Mouse (Mus musculus): Measurements from ENCODE around the gene Gpr162.

DNA sequence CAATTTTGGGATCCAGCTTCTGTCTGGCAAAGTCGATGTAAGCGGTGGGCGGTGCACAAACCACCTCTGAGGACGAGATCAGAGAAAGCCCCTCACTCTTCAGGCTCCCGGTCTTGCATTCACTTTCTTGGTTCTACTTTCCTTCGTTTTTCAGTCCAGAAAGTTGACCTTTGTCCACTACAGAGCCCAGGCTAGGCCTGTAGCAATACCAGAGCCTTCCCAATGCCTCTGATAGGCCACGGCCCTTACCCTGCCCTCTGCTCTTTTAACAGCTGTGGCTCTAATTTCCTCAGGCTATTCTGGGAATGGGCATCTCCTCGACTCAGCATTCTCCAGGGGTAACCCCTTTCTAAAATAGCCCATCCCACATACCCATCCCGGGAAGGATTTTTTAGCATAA, 50.9 kb downstream of the Gpr162 start:
- TF ChIP-seq CTCF (IDR thresholded peaks at IDR 0.05; ENCODE audit: control insufficient read depth, insufficient read depth, insufficient replicate concordance, low read depth, low read length) (no peak), POLR2A (IDR thresholded peaks at IDR 0.05; ENCODE audit: control insufficient read depth, low read depth, low read length) (no peak)

All from testis, adult 2 months (tissue).